Mouse (Mus musculus) 3T3-L1 (cell line): ENCODE measurements around the gene Tmem107.
A peak's percentile ranks its signal among the peaks of the same experiment; 100 is the strongest.

Experiments used
- DNase-seq: peaks from one replicate; pipeline ENCODE4 v3.0.0-alpha.2; 2015; ENCODE audit warnings: low read depth, low spot score

Gene Tmem107

GRCm38 (mm10) chr11:69059357-69059974 is 11.1 kb upstream of the Tmem107 start, which contains the start of gene Borcs6:
Gene Borcs6 (plus strand): TSS chr11:69059717.
- DNase-seq: peak; percentile 99

GRCm38 (mm10) chr11:69059975-69060411 is 10.6 kb upstream of the Tmem107 start:
- DNase-seq: peak; percentile 40

GRCm38 (mm10) chr11:69060448-69061254 is 10.0 kb upstream of the Tmem107 start:
- peak; percentile 55 for DNase-seq

- peak; percentile 55 for DNase-seq
Observed at GRCm38 (mm10) chr11:69061255-69061912, 9.2 kb upstream of the Tmem107 start.

GRCm38 (mm10) chr11:69062194-69062760 is 8.3 kb upstream of the Tmem107 start:
- DNase-seq: peak; percentile 81

- DNase-seq: peak; percentile 97
Observed at GRCm38 (mm10) chr11:69062761-69063224, 7.8 kb upstream of the Tmem107 start.

GRCm38 (mm10) chr11:69063413-69064201 is 7.0 kb upstream of the Tmem107 start:
- peak; percentile 79 for DNase-seq

GRCm38 (mm10) chr11:69064259-69065133 is 6.1 kb upstream of the Tmem107 start:
- no peak for DNase-seq

- DNase-seq: no peak
Observed at GRCm38 (mm10) chr11:69065394-69065925, 5.1 kb upstream of the Tmem107 start.

GRCm38 (mm10) chr11:69066163-69066861 is 4.3 kb upstream of the Tmem107 start:
- DNase-seq: no peak

- peak; percentile 97 for DNase-seq
Observed at GRCm38 (mm10) chr11:69066956-69067355, 3.6 kb upstream of the Tmem107 start.

- DNase-seq: peak; percentile 88
Observed at GRCm38 (mm10) chr11:69067601-69068000, 3.0 kb upstream of the Tmem107 start.

- no peak for DNase-seq
Observed at GRCm38 (mm10) chr11:69070093-69070492, 513 bp upstream of the Tmem107 start.

- peak; percentile 73 for DNase-seq
Observed at GRCm38 (mm10) chr11:69071262-69071661, 656 bp downstream of the Tmem107 start.

GRCm38 (mm10) chr11:69072234-69072633 is 1.6 kb downstream of the Tmem107 start:
- no peak for DNase-seq

GRCm38 (mm10) chr11:69072666-69073064 is 2.1 kb downstream of the Tmem107 start:
- DNase-seq: no peak

GRCm38 (mm10) chr11:69073065-69073888 is 2.7 kb downstream of the Tmem107 start:
- peak; percentile 98 for DNase-seq
